Mouse (Mus musculus) heart, postnatal 25 days (tissue): ENCODE measurements around the gene Gm20388. TPM values are rescaled to one million over a fixed set of nuclear protein-coding genes. Genes with fewer than 3 reads are reported as not detected.

Experiments used
- DNase-seq: peaks from one replicate; pipeline ENCODE4 v3.0.0; 2022; ENCODE audit warnings: low spot score
- intact Hi-C: fragments of 180-260 bp; cut with DNase I; formaldehyde crosslinking; loops from one replicate; pipeline ENCODE4 v1.15.1; 2025
- total RNA-seq, 2 experiments: library from RNA; stranded (reverse); gene quantifications; 2 replicates each; pipeline ENCODE4 v1.2.3; 2021

Gene Gm20388
- total RNA-seq, 2 experiments from 2014 or later = 2.7 TPM; not detected in 1

DNA sequence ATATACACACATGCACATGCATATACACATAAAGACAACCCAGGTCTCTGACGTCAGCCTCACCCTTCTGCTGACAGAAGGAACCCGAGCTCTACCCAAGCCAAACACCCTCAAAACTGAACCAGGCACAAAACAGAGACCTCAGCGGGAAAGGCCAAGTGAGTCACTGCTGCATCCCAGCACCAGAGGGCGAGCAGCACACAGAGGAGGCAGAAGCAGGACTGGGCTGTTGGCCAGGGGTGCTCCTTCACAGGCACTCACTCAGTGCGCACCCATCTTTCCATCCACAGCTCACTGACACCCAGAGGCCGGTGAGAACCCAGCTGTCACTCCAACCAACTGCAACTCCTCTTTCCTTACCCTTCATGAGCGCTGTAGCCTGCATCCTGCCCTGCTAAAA is 1907.6 kb downstream of the Gm20388 start:
- intact Hi-C loops = no loop called here

DNA sequence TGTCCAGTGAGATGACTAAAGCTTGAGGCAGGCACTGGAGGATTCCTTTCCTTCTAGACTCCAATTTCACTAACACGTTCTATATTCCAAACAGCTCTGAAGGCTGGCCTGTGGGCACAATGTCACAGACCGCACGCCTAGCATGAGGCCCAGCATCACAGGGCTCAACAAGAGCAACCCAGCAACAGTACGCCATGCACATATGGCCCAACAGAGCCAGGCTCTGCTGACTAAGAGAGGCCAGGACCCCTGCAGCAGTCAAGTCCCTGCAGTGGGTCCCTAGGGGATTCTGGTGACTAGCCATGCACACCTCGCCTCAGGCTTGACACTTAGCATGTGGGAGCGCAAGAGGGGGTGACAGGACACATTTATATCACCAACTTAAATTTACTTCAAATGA is 1910.2 kb downstream of the Gm20388 start:
- no peak for DNase-seq
- intact Hi-C loops = no loop called here

More for the DNA sequence above, 1907.6 kb downstream of the Gm20388 start:
- no peak for DNase-seq

DNA sequence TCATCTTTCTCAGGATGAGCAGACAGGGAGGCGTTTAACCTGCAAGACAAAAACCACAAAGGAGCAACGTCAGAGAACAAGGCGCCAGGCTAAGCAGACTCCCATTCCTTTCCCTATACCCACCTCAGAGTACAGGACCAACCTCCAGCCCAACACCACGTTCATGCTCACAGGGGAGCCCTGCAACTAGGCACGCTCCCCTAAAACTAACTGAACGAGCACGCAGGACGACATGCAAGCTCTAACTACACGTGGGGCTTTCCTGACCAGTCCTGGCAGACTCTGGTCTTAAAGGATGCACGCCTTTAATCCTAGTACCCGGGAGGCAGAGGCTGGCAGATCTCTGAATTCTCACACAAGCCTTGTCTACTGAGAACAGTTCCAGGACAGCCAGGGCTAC is 1910.7 kb downstream of the Gm20388 start:
- no peak for DNase-seq
- intact Hi-C loops = no loop called here

DNA sequence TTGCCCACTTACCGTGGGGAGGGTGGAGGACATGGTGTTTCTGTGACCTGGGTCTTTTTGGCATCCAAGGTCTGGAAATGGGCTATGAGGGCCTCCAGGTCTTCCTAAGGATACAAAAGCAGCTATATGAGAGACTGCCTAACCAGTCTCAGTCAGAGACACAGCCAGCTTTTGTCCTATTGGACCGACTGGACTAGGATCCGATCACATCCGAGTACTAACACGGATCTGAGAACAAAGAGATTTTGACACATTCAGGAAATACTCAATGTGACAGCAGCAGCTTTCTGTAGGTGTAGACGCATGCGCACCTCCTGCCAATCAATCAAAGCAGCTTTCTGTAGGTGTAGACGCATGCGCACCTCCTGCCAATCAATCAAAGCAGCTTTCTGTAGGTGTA is 1911.1 kb downstream of the Gm20388 start:
- no peak for DNase-seq
- intact Hi-C loops = no loop called here

DNA sequence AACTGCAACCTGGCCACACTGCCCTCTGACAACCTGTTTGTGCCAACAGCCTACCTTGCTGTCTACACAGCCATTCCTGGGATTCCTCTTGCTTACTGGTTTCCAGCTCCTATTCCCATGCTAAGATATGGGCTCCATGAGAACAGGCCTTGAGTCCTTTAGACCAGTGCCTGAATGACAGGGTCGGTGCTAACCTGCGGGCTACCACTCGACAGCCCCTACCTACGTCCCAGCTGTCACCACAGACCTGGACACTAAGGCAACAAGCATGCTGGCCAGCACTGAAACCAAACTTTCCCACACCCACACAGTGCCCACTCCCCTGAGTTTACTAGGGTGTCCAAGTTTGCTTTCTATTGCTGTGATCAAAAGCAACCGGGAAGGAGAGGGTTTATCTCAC is 1917.1 kb downstream of the Gm20388 start:
- no peak for DNase-seq
- intact Hi-C loops = no loop called here

DNA sequence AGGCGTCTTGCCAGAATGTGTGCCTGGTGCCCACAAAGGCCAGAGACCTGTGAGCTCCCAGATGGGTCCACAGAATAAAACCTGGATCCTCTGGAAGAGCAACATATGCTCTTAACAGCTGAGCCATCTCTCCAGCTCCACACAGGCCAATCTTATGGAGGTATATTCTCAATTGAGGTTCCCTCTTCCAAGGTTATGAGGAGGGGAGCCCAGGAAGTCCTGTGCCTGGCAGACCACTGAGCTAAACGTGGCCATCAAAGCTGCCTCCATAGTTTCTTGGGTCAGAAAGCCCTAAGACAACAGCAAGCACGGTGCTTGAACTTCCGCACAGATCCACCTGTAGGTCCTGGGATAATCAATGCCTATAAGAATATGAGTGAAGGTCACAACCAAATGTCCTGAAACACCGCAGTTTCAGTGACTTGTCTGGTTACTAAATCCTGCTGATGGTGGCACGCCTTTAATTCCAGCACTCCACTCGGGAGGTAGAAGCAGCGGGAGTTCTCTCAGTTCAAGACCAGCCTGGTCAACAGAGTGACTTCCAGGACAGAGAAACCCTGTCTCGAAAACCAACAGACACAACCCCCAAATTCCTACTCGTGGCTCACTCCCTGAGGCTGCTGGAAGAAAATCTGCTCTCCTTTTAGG is 1917.9 kb downstream of the Gm20388 start:
- DNase-seq = no peak
- intact Hi-C loops = no loop called here

DNA sequence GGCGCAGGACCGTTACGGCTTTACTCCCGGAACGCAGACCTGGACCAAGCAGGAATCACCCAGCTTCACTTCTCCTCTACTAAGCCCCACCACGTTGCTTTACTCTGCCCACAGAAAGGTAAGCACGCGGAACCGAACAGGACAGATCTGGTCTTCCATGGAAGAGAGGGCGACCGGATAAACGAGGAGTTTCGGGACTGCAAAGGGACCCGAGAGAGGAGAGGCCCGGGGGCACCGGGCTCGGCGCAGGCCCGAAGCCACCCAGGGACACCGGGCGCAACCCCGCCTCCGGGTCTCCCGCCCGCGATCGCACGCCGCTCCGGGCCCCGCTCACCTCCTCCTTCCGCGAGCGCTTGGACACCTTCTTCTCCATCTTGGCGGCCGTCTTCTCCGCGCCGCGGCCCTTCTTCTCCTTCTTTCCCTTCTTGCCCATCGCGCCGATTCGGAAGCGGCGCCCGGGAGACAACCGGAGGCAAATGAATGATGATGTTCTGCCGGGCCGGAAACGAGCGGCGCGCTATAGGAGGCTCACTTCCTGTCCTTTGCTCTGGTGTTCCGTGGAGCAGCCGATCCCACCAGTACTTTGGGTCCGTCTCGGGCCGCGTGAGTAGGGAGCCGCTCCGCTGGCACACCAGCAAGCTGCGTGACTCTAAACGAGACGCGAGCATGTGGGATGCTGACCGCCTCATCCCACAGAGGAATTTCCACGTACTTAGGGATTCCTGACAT is 1918.6 kb downstream of the Gm20388 start, which contains the start of gene Klhdc4:
Gene Klhdc4 (minus strand): TSS at position 522 of the 729 bp plus-strand sequence.
- intact Hi-C loops = no loop called here
- peak; percentile 61 for DNase-seq

DNA sequence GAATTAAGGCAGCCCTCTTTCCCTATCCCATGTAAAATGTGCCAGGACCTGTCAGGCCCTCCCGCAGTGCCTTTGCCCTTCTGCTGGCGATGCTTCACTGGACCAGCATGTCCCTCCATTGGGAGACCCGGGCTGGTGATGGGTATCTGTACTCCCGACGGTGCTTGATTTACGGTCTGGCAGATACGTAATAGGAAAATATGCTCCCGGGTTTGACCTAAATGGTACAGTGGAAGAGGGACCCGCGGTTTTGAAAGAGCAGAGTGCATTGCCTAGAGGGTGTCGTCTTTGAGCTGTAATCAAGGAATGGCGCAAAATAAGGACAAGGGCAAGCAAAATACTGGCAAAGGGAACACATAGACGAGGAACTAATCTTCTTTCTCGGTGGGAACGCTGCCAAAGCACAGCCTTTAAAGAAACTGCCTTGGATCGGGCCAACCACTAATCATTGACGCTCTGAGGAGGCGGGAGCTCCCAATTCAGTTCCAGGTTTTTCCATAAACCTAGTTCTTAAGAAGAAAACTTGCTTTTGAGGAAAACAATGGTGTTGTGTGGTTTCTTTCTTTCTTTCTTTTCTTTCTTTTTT is 1919.2 kb downstream of the Gm20388 start:
- intact Hi-C loops = loop anchor here (5.0 kb wide), 1 partner anchor 113 kb away; no protein-coding TSS in a partner anchor
- DNase-seq = peak; percentile 15

DNA sequence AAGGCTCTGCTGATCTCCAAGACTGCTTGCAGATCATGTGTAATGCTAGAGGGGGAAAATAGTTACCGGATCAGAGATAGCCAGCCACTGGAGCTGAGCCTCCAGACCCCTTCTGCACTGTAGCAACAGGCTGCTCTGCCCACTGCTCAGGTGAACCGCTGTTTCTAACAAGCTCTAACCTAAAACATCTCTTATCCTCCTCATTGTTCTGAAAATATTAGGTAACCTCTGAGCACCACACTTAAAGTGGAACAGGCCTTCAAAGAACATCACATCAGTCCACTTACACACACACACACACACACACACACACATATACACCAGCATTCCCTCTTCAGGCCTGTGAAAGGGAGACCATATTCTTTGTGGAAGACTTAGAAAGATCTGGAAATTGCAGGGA is 1921.4 kb downstream of the Gm20388 start:
- DNase-seq = no peak
- intact Hi-C loops = loop anchor here (5.0 kb wide), 1 partner anchor 115 kb away; no protein-coding TSS in a partner anchor

DNA sequence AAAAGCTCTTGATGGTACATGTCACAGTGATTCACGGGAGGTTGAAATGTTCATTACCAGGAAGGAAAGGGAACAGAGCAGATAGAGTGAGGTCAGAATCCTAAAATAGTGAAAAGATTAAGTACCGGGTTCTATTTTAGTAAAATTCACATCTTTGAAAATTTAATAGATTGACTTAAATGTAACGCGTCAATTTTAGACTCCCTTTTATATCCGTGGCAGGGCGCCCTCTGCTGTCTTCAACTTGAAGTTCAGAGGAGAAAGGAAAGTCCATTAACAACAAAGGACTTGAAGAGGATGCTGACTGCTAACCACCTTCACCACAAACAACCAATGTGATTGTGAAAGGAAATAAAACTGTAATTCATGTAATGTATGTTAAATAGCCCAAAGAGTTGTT is 1921.9 kb downstream of the Gm20388 start:
- no peak for DNase-seq
- intact Hi-C loops = loop anchor here (5.0 kb wide), 1 partner anchor 115 kb away; no protein-coding TSS in a partner anchor

DNA sequence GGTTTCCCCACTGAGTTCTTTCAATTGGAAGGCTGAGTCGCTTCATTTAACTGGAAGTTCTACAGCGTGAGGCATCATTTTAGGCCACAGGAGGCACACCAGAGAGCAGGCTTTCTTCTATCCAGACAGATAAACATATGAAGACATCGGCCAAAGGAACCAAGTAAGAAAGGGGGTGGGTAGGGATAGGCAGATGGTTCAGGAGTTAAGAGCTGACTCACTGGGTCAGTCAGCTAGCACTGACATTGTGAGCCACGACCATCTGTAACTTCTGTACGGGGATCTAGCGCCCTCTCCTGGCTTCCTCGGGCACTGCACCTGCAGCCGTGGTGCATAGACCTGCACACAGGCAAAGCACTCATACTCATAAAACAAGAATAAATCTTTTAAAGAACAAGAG is 1930.6 kb downstream of the Gm20388 start:
- DNase-seq = no peak
- intact Hi-C loops = no loop called here

DNA sequence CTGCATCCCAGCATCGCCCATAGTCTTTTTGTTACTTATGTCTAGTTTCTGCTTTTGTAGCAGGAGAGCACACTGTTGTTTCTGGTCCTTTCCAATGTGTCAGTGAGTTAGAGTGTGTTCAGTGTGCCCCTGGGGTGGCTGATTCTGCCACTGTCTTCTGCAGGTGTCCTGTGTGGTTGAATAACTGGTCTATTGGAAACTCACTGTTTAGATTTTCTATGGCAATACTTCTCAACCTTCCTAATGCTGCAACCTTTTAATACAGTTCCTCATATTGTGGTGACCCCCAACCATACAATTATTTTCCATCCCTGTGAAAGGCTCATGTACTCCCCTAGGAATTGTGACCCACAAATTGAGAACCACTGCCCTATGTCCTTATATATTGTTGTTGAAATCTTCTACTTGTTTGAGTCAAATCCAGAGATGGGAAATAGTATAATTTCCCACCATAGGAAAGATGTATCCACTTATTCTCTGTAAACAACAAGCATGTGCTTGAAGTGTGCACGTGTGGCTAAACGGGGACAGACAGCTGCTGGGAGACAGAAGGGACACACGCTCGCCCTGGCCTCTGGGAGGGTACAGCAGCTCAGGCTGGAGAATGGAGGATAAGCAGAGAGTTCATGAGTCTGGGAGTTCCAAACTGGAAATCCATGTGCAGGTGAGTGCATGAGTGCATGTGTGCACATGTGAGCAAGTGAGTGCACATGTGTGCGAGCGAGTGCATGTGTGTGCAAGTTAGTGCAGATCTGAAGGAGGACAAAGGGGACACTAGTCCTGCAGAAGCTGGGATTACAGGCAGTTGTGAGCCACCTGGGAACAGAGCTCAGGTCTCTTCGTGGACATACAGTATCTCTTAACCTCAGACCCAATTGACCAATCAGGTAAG is 1931.7 kb downstream of the Gm20388 start:
- intact Hi-C loops = no loop called here

DNA sequence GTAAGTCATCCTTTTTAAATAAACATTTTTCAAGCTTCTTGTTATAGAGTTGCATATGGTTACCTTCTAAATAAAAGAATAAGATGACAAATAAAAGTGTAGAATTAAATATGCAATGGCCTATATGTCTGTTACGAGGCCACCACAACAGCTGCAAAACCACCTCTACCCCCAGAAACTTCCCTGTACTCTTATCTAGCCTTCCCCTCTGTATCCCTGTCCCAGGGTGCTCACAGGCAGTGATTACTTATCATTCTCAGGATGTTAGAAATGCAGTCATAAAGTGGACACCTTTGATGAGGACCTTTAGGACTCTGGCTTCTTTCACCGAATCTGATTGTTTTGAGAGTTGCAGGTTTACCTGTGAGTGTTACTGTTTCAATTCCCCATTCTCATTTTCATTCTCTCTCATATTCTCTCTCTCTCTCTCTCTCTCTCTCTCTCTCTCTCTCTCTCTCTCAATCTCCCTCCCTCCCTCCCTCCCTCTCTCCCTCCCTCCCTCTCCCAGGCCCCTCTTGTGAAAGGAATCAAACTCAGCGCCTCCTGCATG is 1932.6 kb downstream of the Gm20388 start:
- no peak for DNase-seq
- intact Hi-C loops = no loop called here

More for the DNA sequence above, 1931.7 kb downstream of the Gm20388 start:
- no peak for DNase-seq

DNA sequence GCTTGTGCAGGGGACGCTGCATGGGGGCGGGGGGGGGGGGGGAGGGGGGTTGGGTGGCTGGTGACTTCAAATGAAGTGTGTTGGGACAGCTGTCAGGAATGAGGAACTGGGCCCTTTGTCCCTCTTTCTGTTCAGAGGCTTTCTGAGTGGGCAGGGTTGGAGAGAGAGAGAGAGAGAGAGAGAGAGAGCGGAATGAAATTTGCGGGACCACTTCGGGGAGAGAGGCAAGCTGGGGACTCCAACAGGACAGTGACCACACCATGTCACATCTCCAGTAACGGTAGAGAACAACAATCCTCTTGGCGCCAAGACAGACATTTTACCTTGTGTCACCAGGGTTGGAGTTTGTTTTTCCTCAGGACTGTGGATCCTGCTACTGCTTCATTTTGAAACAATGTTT is 1934.1 kb downstream of the Gm20388 start:
- intact Hi-C loops = no loop called here
- no peak for DNase-seq

DNA sequence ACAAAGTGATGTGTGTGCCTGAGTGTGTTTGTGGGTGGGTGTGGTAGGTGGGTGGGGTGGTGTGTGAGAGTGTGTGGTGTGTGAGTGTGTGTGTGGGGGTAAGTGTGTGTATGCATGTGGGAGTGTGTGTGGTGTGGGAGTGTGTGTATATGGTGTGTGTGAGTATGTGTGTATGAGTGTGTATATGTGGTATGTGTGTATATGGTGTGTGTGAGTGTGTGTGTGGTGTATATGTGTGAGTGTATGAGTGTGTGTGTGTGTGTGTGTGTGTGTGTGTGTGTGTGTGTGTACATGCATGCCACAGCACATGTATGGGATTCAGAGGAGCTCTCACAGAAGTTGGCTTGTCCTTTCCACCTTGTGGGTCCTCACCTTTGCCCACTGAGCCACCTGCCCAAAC is 1936.2 kb downstream of the Gm20388 start:
- intact Hi-C loops = no loop called here
- DNase-seq = no peak

DNA sequence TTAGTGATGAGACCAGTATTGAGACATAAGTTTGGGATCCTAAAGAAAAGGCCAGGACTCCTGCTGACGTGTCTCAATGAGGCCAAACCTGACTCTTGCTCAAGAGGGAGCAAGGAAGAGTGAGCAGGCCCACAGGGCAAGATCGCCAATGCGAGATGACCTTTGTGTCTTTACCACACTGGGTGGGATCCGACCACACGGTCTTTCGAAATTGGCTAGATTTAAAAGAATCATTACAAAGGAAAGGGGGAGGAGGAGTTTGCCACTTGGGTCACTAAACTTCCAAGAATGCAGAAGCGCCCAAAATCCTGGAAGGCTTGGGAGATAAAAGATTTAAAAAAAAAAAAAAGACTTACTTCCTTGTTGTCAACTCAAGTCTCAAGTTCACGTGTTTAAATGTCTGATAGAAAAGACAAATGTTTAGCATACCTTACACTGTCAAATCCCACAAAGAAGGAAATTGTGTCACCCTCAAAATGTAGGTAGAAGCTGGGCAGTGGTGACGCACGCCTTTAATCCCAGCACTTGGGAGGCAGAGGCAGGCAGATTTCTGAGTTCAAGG is 1936.7 kb downstream of the Gm20388 start:
- no peak for DNase-seq
- intact Hi-C loops = no loop called here

DNA sequence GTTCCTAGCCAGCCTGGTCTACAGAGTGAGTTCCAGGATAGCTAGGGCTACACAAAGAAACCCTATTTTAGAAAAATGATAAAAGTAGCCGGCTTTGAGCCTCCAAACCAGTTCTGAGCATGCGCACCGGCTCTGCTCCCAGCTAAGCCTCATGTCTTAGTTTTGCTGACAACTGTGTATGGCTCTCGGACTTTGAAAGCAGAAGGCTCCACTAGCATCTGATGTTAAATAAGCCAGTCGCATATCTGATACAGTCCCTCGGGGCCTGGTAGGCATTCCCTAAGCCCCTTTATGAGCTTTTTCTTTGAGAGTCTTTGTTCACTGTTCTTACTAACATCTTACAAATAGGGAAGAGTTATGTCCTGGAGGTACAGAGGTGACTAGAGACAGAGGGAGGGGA is 1937.3 kb downstream of the Gm20388 start:
- no peak for DNase-seq
- intact Hi-C loops = no loop called here

DNA sequence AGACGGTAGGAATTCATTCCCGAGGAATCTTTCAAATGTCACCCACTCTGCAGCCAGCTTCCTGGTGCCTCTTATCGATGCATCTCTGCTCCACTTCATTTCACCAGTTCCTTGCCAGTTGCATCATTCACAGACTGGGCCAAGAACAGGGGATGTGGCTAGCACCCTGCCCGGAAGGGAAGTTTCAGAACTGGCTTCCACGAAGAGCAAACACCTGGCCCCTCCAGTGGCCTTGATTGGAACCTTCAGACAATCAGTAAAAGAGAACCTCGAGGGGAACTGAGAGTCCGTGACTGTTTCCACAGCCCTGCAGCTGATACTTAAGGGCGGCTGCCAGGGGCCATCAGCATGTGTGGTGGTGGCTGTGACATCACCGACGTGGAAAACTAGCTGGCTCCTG is 1937.9 kb downstream of the Gm20388 start:
- intact Hi-C loops = no loop called here
- no peak for DNase-seq

DNA sequence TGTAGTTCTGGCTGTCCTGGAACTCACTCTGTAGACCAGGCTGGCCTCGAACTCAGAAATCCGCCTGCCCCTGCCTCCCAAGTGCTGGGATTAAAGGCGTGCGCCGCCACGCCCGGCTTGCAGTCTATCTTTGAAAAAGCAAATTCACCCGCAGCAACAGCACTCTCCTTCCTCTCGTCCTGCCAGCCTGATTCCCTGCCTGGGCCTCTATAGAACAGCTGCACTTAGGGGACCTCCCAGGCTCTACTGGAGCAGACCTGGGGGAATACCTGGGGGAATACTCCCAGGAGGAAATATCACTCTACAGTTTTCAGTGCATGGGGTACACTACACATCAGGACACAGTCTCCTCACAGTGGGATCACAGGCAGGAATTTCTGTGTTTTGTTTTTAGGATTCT is 1938.7 kb downstream of the Gm20388 start:
- no peak for DNase-seq
- intact Hi-C loops = no loop called here
